Mouse (Mus musculus) thymus, postnatal 14 days (tissue): ENCODE results near the gene Rreb1.

ENCODE experiments used
- DNase-seq: peaks from one replicate; pipeline ENCODE4 v3.0.0; 2021

Rreb1 gene

DNA sequence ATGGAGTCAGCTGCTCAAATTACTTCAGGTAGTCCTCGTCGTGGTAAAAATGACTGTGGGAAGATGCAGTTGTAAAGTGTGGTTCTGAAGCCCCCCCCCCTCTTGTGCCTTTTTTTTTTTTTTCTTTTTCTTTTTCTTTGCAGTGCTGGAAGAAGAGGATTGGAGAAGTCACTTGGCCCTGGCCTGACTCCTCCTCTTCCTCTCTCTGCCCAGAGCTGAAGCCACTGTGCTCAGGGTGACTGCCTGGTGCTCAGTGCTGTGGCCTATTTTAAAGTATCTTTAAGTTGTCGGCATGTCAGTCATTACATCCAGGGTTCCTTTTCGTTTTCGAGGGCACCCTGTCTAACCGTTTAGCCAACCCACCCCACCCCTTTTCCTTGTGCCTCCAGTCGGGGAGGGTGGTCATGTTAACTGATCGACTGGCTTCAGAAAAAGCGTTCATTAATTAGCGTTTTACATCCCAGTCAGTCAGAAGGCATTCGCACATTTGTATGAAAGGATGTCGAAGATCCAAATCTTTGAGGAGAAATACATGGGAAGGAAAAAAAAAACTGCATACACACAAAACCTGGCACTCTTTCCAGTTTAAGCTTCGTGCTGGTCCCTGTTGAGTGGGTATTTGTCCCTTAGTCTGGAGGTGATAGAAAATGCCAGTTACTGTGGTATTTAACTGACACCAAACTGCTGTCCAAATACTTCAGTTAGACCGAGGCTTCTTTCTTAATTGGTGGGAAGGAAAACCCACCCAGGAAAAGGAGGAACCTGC, 76.4 kb downstream of the Rreb1 start:
- no peak for DNase-seq

DNA sequence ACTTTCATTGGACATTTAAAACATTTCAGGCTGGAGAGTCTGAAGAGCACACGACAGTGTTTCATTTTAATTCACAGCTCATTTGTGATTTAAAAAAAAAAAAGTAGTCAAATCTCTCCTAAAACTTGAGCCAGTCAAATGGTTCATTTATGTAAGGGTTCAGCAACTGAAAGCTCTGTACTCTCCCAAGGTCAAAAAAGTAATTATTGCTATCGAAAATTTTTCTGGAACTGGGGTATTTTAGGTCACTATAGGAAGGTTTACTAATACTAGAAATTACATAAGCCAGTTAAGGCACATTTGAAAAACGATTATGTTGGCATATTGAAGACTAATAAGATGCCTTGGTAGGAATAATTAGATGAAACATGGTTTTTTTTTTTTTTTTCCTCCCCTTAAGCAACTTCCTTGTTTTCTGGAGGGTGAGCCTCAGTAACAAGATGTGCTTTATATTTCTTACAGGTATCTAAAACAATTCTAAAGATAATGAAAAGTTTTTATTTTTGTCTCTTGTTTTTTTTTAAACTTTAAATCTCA, 77.1 kb downstream of the Rreb1 start:
- no peak for DNase-seq

DNA sequence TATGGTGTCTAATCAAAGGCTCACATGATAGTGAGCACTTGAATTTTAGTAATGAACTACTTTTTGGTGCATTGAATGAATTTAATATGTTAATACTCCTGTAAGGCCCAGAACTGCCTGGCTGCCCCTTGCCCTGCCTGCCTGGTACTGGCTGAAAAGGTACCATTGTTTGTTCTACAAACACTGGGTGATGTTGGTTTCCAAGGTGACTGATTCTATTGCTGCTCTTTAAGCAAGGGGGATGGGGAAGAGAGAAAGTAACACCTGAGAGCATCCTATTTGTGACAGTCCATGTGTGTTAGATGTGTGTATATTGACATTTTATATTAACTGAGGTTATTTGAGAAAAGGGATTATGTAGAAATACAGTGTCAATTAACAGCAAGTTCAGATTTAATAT, 77.6 kb downstream of the Rreb1 start:
- no peak for DNase-seq

DNA sequence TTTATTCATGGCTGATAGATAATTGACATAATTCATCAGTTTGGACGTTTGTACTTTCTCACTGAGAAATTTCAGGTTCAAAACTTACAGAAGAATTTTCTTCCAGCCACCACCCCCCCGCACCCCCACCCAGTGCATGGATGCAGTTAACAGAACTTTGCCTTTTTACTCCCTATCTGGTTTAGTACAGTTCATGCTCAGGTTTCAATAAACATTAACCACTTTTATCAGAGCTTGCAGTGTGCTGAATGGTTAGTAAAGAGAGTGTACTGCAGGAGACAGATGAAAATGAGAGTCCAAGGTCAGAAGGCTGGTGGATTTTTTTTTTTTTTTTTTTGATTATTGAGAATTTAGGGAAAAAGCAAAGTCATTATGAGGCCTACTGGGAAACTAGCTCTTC, 78.3 kb downstream of the Rreb1 start:
- DNase-seq: no peak

DNA sequence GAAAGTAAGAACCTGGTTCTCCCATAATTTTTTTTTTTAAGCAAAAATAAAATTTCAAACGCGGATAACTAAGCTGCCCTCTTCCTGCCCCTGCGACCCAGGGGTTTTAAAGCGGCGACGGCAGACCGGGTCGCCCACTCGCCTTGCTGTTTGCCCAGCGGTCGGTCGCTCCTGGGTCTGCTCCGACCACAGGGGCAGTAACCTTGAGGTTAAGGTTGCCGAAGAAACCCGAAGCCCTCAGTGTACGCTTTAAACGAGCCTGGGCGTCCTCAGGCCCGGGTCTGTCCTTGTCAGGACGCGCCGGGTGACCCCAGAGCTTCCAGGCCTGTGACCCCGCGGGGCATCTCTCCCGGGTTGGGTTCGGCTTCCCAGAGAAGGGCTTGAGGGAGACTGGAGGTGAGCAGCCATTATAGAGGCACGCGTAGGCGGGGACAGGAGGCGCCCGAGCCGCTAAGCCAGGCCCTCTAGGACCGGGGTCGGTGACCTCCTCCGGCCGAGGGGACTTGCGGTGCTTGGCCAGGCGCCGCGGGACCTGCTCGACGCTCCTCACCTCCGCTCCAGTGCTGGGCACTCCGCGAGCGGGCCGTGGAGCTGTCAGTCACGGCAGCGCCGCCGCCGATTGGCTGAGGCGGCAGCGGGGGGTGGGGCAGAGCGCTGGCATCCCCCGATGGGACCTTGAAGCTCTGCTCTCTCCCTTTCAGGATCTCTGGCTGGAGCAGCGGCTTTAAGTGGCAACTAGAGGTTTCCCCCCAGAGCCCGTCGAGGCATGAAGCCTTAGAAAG, 79.3 kb downstream of the Rreb1 start:
- peak; percentile 97 for DNase-seq

DNA sequence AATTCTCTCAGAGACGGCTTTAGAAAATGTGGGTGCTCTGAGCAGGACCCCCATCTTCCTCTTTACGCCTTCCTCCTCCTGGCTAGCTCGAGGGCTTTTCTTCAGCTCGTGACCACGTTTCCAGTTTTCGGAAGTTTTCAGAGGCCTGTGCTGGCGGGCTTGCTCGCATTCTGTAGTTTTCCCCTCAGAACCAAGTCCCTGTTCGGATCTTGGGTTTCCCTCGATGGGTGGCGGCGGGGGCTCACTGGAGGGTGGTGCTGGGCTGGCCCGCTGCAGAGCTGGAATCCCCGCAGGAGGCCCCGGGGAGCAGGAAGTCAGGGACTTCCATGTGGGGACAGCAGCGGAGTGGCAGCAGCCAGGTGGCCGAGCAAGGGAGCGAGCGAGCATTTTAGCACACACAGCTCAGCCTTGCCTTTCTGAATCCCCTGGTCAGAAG, 79.9 kb downstream of the Rreb1 start:
- peak; percentile 69 for DNase-seq

DNA sequence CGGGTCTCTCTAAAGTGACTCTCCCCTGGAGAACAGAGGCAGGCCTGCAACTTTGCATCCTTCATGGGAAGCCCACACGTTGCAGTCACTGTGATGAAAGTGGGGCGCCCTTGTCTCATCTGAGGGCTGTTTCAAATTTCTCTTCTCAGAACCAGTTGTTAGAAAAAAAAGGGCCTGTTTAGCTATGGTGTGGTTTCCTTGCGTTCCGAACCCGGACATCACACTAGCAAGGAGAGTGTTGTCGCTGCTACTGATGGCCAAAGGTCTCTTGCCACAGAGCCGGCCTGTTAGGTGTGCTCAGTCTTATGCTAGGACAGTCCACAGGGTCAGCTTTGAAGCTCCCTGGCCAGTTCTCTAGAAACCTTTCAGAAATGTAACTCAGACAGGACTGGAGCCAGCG, 80.3 kb downstream of the Rreb1 start:
- no peak for DNase-seq

DNA sequence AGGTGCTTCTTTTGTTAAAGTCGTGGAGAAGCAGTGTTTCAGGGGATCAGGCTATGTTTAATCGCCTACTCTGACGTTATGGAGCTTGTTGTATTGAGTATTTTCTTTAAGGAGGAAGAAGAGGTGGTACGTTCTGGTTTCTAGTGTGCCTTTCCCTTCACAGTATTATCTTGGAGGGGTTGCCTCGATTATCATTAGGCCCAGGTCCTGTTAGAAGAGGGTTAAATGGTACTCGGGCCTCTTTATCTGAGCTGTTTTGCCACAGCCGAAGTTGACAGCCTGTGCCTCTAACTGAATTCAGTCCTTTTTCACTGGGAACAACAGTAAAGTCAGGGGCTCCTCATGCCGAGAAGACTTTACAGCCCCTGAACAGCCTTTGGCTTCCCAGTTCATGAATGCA, 81.6 kb downstream of the Rreb1 start:
- no peak for DNase-seq

DNA sequence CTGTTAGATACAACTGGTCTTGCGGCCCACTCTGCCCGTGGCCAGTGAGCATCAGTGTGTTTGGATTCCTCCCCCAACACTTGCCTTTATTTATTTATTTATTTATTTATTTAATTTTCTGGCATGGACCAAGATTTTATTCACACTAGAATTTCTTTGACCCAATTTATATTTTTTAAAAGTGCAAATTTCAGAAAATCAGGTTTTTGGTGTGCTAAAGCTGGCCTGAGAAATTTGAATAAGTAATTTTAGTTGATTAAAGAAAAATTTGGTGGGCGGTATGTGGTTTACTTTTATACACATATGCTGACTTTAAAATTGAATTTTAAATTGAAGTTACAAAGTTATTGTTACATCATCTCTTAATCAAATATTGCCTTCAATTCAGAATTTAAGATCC, 82.0 kb downstream of the Rreb1 start:
- DNase-seq: no peak

DNA sequence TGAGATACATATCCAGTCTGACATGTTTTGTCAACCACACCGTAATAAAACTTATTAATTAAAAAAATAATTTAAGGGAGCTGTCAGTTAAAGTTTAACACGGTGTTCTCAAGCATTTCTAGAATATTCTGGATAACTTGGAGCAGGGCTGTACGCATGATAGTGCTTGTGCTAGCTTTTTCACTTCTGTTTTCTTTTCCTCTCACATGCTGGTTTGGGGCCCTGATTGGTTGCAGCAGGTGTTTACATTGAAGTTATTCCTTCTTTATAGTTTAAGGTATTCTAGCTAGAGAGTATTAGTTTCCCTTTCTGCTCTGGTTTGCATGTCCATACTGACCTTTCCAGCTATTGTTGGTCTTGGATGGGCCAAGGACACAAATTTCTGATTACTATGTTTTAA, 82.6 kb downstream of the Rreb1 start:
- DNase-seq: no peak

DNA sequence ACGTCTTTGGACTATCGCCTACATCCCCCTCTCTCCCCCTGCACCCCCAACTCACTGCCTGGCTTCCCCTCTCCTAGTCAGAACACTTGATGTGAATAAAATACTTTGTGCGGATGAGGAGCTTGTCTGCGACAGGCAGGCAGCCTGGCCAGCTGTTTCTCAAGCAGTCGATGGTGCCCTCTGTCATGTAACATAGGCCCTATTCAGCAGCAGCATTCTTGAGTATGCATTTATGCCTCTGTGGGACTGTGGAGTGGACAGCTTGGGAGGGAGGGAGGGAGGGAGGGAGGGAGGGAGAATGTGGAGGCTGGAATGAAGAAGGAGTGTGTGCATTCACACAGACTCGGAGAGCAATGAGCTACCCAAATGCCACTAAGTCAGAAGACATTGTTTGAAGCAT, 84.3 kb downstream of the Rreb1 start:
- DNase-seq: no peak

DNA sequence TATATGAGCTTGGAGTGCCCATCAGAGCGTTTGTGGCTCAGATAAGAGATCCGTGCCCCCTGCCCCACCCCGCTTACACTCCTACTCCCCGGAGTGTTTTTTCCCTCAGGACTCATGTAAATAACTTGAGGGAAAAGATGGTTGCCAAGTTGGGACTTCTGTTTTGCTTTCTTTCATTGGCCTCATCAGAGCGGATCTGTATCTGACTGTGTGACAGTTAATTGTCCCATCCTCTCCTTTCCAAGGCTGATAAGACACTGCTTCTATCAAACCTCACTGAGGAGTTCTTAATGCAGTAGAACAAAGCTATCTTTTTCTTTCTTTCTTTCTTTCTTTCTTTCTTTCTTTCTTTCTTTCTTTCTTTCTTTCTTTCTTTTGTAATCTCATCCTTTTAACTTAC, 85.4 kb downstream of the Rreb1 start:
- DNase-seq: no peak

DNA sequence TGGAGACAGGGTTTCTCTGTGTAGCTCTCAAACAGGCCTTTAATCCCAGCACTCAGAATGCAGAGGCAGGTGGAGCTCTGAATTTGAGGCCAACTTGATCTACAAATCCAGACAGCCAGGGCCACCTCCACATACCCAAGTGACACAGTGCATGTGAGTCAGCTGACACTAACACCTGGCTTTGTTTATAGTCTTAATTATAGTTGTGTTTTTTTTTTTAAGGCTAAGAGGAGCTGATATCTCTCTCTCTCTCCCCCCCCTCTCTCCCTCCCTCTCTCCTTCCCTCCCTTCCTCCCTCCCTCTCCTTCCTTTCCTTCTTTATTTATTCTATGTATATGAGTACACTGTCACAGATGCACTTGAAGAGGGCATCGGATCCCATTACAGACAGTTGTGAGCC, 86.5 kb downstream of the Rreb1 start:
- DNase-seq: no peak

DNA sequence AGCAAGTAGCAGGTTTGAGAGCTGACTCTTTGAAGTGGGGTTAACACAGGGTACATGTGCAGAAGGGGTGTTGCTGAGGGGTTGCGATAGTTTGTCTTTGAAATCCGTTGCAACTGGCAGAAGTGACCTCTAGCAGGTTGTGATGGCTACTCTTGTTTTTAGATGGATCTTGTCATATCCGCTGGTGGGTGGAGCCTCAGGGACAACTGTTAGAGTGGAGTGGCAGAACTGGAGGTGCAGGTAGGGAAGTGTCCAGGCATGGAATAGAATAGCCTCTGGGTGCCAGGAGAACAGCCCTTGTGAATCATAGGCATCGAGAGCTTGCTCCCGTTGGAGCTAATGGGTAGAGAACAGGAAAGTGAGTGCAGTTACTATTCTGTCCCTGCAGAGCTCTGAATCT, 88.1 kb downstream of the Rreb1 start:
- DNase-seq: no peak

DNA sequence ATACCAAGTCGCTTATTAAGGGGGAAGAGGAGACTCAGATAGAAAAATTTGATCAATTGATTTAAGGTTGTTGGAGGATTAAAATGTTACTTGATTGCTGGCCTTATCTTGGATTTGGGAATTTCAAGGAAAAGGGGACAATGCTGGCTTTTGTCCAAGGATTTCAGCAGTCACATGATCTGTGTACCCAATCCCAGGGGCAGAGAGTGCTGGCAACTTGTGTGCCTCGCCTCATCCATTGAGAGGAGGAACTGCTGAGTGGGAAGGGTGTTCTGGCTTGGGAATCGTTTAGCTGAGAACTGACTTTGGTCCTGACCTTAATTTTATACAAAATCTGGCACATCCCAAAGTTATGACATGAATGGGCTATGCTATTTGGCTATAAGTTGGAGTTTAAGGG, 88.6 kb downstream of the Rreb1 start:
- DNase-seq: no peak

DNA sequence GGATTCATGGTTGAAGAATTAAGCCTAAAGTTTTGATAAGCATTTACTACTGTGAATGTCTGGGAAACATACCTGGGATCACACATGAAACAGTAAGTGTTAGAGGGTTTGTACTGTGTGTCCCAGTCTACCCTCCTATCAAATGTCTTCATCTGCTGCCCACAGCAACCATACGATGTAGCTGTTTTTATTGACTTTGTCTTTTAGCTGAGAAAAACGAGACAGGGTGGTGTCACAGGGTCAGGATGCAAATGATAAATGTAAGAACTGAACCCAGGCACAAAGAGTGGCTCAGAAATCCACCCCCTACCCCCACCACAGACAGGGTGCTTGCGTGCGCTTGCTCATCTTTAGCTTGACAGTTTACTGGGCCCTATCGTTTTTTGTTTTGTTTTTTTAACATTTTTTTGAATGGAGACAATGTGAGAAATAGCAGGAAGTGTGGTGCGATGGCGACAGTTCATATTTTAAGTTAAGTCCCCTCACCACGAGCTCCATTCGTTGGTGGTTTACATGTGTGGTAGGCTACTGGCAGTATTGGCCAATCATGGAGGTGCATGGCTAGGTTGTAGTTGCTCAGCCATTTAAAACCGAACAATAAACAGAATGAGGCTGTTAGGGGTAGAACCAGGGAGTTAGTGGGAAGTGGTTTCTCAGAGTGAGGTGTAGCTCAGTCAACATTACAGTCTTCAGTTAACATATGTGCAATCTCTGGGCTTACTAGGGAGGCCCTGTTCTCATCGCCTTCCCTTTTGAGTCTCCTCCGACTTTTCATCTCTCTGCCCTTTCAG, 92.1 kb downstream of the Rreb1 start:
- DNase-seq: peak; percentile 41

DNA sequence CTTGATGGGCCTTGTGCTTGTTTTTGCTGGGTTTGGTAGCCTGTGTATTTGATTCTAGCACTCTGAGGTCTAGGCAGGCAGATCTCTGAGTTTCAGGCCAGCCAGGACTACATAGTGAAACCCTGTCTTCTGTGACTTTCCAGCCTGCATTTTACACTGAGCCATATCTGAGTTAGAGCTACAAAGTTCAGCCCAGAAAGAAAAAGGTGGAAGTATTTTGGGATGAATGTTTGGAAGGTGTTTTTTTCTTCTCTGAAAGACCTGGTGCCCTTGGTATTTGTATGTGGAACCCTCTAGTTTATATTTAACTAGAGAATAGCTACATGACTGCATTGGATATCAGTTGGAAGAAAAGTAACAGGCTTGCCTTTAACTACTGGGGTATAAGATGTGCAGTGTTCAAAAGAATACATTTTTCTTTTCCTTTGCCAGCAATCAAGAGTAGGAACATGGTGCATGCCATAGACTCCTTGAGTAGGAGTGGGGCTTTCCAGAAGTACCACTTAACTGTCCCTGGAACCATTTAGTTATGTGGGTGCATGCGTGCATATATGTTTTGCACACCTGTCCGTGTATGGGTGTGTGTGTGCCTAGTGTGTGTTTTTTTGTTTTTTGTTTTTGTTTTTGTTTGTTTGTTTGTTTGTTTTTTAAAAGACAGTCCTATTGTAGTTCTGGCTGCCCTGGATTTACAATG, 94.1 kb downstream of the Rreb1 start:
- DNase-seq: no peak

DNA sequence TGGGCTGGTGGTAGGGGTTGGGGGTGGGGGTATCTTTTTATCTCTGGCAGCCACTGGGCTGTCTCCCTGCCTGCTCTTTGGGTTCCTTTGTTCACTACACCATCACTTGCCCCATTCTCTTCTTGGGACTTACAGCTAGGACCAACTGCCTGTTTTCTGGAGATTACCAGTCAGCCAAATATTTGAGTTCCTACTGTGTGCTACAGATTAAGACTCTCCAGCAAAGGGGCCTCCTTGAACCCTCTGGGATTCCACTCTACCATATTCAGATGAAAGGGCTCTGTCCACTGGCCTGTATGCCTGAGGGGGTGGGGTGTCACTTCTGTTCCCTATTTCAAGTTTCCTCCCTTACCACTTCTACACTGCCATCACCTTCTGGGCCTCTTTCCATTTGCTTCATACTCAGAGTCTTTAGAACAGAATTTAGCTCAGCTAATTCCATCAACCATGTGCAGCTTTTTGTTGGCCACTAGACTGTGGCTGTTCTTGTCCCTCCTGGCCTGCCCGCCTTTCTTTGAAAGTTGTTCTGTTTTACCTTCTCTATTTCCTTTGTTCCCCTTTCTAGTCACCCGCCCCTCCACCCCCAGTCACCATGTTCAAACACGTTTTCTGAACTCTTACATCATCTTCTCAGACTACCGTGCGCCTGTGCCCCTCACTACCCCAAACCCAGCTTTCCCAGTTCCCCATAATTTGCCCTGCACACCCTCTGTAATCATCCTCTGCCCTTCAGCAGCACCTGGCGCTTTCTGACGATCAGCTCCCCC, 95.1 kb downstream of the Rreb1 start:
- no peak for DNase-seq

DNA sequence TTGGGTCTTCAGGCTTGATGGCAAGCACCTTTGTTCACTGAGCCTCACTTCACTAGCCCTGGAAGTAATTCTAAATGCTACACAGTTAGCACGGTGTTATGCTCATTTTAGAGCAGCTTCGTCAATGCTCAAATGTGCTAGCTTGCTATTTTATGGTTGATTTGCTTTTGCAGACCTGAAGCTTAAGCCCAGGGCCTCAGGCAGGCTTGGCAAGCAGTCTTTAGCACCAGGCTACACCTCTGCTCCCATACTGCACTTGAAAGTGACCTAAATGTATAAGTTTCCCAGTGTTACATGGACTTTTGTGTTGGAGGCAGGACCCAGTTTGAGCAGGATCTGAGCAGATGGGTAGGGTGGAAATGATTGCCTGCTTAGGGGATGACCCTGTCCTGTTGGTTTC, 97.7 kb downstream of the Rreb1 start:
- DNase-seq: no peak

DNA sequence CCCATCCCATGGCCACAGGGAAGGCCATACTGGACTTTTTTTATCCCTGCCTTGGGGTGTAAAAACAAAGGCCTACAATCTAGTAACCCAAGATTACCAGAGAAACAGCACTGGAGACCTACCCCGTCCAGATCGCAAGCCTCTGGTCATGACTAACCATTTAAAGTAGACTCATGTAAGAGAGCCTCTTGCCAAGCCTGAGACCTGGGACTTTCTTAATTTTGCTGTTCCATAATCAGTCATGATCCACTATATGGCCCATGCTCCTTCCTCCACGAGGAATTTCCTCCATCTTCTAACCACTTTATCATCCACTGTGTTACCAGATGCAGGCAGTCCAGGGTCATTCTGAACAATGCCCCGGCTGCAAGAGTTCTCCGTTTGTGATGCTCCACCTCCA, 98.2 kb downstream of the Rreb1 start:
- no peak for DNase-seq

DNA sequence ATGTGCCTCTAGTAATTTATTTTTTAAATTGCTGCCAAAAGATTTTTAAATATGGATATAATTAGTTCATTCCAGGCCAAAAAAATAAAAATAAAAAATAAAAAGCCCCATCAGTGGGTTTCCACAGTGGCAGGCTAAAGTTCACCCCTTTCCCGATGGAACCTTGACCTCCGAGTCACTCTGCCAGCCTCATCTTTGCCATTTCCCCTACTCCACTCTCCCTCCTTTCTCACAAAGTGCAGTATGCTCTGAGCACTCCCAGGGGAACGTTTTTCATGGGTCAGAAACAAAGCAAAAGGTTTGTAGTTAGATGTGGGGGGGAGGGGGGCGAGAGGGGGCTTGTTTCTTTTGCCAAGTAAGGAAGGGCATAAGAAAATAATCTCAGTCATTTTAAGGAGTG, 98.6 kb downstream of the Rreb1 start:
- DNase-seq: no peak

DNA sequence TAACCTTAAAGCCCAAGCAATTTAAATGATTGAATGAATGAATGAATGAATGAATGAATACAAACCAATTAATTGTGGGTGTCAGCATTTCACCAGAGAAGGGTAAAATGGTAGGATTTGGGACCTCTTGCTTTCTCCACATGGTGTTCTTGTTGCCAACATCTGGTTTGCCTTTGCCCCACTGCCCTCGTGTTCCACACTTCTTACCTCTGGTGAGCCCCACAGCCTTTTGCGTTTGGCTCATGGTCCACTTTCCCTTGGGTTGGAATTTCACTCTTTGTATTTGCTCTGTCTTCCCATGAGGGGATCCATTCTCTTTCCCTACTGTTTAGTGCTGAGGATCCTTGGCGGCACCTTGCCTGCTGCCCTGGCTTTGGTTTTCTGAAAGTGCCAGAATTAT, 99.0 kb downstream of the Rreb1 start:
- no peak for DNase-seq
